Mouse (Mus musculus) heart, embryonic 14.5 days (tissue): ENCODE measurements at regions not wholly inside any gene's neighbourhood (a gene's known extent, or its start where the extent isn't known, plus 50 kb on each side); places are given as distances from the start of the nearest gene placed in this dataset.

Experiments
- ATAC-seq: fragments of 200-750 bp; cut with Nextera tagmentation; 2 replicates; pipeline ENCODE4 v1.8.0; 2017; ENCODE audit warnings: low read depth, moderate TSS enrichment; ENCODE audit not compliant: insufficient number of reproducible peaks, insufficient read depth, low FRiP score
- H3K27ac ChIP-seq, 2 experiments: fragments of 200-500 bp in 1 of 2; fragments of 300-500 bp in 1 of 2; sonication (generic) in 1 of 2; replicated peaks in 1 of 2; 2 replicates each; pipeline ENCODE4 v1.5.1; 2012 to 2014; ENCODE audit warnings: low read depth in 2 of 2, low read length in 2 of 2, control low read depth in 1 of 2, mild to moderate bottlenecking in 1 of 2, mixed read lengths in 1 of 2; ENCODE audit not compliant: control insufficient read depth in 1 of 2, insufficient read depth in 1 of 2
- H3K27me3 ChIP-seq: fragments of 300-500 bp; sonication (generic); 2 replicates; pipeline ENCODE4 v1.6.1; 2014; ENCODE audit warnings: mild to moderate bottlenecking, low read length, control low read depth; ENCODE audit not compliant: control insufficient read depth, insufficient read depth
- H3K36me3 ChIP-seq: fragments of 300-500 bp; sonication (generic); 2 replicates; pipeline ENCODE4 v1.6.1; 2014; ENCODE audit warnings: mild to moderate bottlenecking, control low read depth, low read length, mixed read lengths; ENCODE audit not compliant: control insufficient read depth, insufficient read depth
- H3K4me1 ChIP-seq, 2 experiments: fragments of 200-500 bp in 1 of 2; fragments of 300-500 bp in 1 of 2; sonication (generic) in 1 of 2; 2 replicates each; pipeline ENCODE4 v1.6.1; 2012 to 2014; ENCODE audit warnings: low read length in 2 of 2, control low read depth in 1 of 2, mixed read lengths in 1 of 2; ENCODE audit not compliant: control insufficient read depth in 2 of 2, insufficient read depth in 2 of 2
- H3K4me2 ChIP-seq: fragments of 300-500 bp; sonication (generic); 2 replicates; pipeline ENCODE4 v1.6.1; 2014; ENCODE audit warnings: mild to moderate bottlenecking, low read length
- H3K4me3 ChIP-seq, 2 experiments: fragments of 200-500 bp in 1 of 2; fragments of 300-500 bp in 1 of 2; sonication (generic) in 1 of 2; 2 replicates each; pipeline ENCODE4 v1.5.1; 2012 to 2014; ENCODE audit warnings: low read length in 2 of 2, mild to moderate bottlenecking in 2 of 2, control low read depth in 1 of 2, low read depth in 1 of 2, moderate library complexity in 1 of 2; ENCODE audit not compliant: control insufficient read depth in 1 of 2, insufficient read depth in 1 of 2
- H3K9ac ChIP-seq: fragments of 300-500 bp; sonication (generic); 2 replicates; pipeline ENCODE4 v1.6.1; 2014; ENCODE audit warnings: mild to moderate bottlenecking, low read length
- H3K9me3 ChIP-seq: fragments of 300-500 bp; sonication (generic); 2 replicates; pipeline ENCODE4 v1.6.1; 2016; ENCODE audit warnings: low read length, control low read depth; ENCODE audit not compliant: control insufficient read depth
- WGBS: fragments of 180-500 bp; shearing (Covaris S2); extraction: QIAGEN DNeasy Blood & Tissue Kit; methylation state at CpG from one replicate; pipeline ENCODE4 v1.1.7; 2014; 5-methylcytosine and 5-hydroxymethylcytosine counted together

DNA sequence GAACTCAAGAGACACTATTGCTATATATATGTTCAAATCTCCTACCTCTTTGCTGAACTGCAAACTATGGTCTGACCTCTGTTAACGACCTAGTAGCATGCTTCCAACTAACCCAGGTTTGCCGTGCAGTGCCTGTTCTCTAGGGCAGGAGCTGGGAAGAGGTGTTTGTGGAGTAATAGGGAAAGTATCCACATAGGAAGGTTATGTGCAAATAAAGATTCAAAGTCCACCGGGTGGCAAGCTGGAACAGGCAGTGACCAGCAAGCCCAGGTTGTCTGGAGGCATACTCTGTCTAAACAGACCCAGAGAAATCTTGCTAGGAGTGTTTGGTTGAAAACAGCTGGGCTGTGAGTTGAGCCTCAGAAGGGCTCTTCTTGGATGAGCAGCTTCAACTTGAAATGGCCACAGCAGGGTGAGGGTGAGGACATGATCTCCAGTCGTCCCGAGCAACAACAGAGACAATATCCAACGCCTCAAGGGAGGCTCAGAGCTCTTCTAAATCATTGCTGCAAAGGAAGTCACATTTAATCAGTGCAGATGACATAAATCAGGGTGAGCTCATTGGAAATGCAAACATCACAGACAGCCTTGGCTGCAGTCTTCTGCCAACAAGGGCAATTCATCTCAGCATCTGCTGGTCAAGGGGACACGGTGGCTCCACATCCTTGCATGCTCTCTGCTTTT lies 846.7 kb downstream of the Synb start:
- H3K4me2 ChIP-seq: no peak overlapping the region
- no peaks in the 10 kb centered on the region for H3K4me1 ChIP-seq
- no peaks in the 10 kb centered on the region for H3K9me3 ChIP-seq
- H3K36me3 ChIP-seq: no peaks in the 10 kb centered on the region
- no peak overlapping the region for H3K9ac ChIP-seq
- 68% methylated on average over 7 of the region's 7 CpGs for WGBS
- H3K27me3 ChIP-seq: no peaks in the 10 kb centered on the region
- H3K4me3 ChIP-seq: no peak overlapping the region
- ATAC-seq: no peak
- H3K27ac ChIP-seq: no peak overlapping the region

DNA sequence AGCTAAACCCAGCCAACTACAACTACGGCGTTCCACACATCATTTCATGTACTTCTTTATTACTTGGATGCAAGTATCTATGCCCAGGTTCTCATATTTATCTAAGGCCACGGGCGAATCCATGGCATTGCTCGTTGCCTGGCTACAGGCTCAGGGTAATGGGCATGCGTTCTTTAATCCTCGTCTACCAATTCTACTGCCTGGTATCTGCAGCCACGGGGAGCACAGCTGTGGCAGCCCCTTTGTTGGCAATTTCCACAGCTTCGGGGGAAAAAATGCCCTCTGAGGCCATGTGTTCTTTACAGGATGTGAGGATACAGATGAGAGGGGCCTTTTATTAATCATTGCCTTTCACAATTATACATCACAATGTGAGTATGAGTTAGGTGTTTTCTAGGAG lies 860.8 kb downstream of the Synb start:
- Histone ChIP-seq H3K4me3 (no peak overlapping the region), H3K36me3 (no peaks in the 10 kb centered on the region), H3K27me3 (no peaks in the 10 kb centered on the region), H3K9ac (no peak overlapping the region), H3K4me2 (no peak overlapping the region), H3K4me1 (no peaks in the 10 kb centered on the region), H3K9me3 (no peaks in the 10 kb centered on the region), H3K27ac (no peak overlapping the region)
- no peak for ATAC-seq
- WGBS: 92% methylated on average over 9 of the region's 9 CpGs

DNA sequence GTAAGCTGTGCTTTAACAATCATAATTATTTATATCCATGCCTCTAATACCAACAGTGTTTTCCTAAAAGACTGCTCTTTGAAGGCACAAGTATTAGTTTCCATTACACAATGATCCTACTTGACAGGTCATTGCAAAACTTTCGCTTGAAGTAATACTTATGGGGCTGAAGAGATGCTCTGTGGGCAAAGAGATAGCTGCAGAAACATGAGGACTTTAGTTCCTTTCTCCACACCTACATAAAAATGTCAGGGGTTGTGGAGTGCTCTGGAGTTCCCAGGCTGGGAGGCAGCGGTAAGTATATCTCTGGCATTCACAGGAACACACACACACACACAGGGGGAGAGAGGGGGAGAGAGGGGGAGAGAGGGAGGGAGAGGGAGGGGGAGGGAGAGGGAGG lies 862.0 kb downstream of the Synb start:
- no peaks in the 10 kb centered on the region for H3K27me3 ChIP-seq
- 40% methylated on average over 2 of the region's 2 CpGs for WGBS
- H3K27ac ChIP-seq: no peak overlapping the region
- no peak overlapping the region for H3K4me2 ChIP-seq
- no peak overlapping the region for H3K4me3 ChIP-seq
- no peaks in the 10 kb centered on the region for H3K9me3 ChIP-seq
- H3K9ac ChIP-seq: no peak overlapping the region
- ATAC-seq: no peak
- no peaks in the 10 kb centered on the region for H3K4me1 ChIP-seq
- no peaks in the 10 kb centered on the region for H3K36me3 ChIP-seq

DNA sequence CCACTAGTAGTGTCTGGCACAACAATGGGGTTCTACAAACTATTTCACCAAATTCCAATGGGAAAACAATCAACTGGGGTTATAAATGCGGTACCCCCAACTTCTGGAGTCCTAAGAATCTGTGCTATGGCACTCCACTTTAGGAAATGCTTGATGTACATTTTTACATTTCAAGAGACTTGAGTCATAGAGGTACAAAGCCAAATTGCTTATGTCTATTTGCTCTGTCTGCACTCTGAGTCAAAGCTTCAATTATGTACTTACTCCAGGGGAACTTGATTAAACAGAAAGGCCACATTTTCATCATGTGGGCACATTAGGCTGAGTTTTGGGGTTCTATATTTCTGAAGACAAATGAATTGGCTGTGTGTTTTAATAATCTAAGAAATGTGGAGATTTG lies 866.9 kb downstream of the Synb start:
- Histone ChIP-seq H3K4me3 (no peak overlapping the region), H3K4me2 (no peak overlapping the region), H3K4me1 (no peaks in the 10 kb centered on the region), H3K9ac (no peak overlapping the region), H3K9me3 (no peaks in the 10 kb centered on the region), H3K27me3 (no peaks in the 10 kb centered on the region), H3K27ac (no peak overlapping the region), H3K36me3 (no peaks in the 10 kb centered on the region)
- ATAC-seq: no peak
- WGBS: 77% methylated on average over 1 of the region's 1 CpGs

DNA sequence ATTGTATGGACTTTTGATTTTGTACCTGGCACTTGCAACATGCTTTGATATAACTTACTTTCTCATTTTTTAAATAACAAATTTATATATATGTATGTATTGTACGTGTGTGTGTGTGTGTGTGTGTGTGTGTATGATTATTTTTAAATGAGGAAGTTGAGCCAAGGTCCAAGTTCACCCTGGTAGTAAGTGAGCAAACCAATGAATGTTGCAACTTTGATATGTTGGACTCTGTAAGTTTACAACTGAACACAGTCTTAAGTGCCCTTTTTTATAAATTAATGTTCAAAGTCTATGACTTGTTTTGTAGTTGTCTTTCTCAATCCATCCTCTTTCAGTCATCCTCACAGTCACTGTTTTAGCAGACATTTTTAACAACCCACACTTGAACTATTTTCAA lies 901.7 kb downstream of the Synb start:
- Histone ChIP-seq H3K4me1 (no peaks in the 10 kb centered on the region), H3K27ac (no peak overlapping the region), H3K9me3 (no peaks in the 10 kb centered on the region), H3K4me3 (no peak overlapping the region), H3K27me3 (no peaks in the 10 kb centered on the region), H3K36me3 (no peaks in the 10 kb centered on the region), H3K4me2 (no peak overlapping the region), H3K9ac (no peak overlapping the region)
- no peak for ATAC-seq
- WGBS: 89% methylated on average over 1 of the region's 1 CpGs

DNA sequence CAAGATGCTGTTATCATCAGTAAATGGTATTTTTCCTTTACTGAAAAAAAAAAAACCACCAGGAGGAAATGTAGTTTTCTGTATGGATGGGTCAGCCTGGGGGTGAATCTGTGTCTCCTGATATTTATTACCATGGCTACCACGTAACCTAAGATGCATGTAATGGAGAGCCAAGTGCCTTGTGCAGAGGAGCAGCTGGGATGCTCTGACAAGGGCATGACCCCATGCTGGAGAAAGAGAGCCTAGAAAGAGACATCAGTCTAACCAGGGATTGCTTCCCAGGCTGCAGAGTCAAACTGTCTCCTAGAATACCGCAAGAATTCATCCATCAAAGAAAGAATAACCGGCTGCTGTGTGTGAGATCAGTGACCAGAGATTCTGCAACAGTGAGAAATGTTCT lies 902.2 kb downstream of the Synb start:
- Histone ChIP-seq H3K27ac (no peak overlapping the region), H3K4me2 (no peak overlapping the region), H3K36me3 (no peaks in the 10 kb centered on the region), H3K9me3 (no peaks in the 10 kb centered on the region), H3K4me3 (no peak overlapping the region), H3K27me3 (no peaks in the 10 kb centered on the region), H3K9ac (no peak overlapping the region), H3K4me1 (no peaks in the 10 kb centered on the region)
- WGBS: 73% methylated on average over 3 of the region's 3 CpGs
- no peak for ATAC-seq

DNA sequence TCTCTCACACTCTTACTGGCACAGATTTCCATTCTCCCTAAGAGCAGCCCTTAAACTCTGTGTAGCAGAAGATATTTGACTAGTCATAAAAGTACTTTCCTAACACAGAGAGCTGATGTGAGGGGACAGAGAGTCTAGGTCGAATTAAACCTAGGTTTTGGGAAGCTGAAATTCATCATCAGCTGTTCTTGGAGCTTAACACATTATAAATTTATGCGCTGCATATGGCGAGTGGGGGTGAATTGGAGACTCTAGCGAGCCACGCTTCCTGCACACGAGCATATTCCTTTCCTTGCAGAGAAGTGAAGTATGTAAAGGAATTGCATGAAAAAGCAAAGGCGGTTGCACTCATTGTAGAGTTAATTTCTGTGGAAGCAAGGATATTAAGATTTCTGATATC lies 912.4 kb downstream of the Synb start:
- Histone ChIP-seq H3K4me3 (no peak overlapping the region), H3K36me3 (no peaks in the 10 kb centered on the region), H3K9me3 (no peaks in the 10 kb centered on the region), H3K27ac (no peak overlapping the region), H3K4me2 (no peak overlapping the region), H3K27me3 (no peaks in the 10 kb centered on the region), H3K9ac (no peak overlapping the region), H3K4me1 (peaks cover 0 to 3% of the 10 kb centered on the region in 2 experiments; a peak in 1 of 4 replicates)
- WGBS: 87% methylated on average over 7 of the region's 7 CpGs
- no peak for ATAC-seq

DNA sequence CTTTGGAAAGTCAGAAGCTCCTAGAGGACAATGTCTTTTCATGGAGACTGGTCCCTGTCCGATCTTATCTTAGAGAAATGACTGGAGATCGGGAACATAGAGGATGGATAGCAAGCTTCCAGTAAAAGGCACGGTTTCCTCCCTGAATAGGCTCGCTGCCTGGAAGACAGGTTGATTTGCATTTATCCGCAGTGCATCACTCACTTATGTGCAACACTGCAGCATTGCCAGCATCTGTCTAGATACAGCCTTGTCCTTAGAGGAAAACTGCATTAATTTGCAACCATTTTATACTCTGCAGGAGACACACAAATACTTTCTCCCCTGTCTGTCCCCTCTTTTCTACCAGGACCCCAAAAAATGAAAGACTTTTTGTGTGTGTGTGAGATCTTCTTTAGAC lies 926.4 kb downstream of the Synb start:
- Histone ChIP-seq H3K27me3 (no peaks in the 10 kb centered on the region), H3K9ac (no peak overlapping the region), H3K27ac (no peak overlapping the region), H3K4me2 (no peak overlapping the region), H3K4me3 (no peak overlapping the region), H3K4me1 (no peaks in the 10 kb centered on the region), H3K36me3 (no peaks in the 10 kb centered on the region), H3K9me3 (no peaks in the 10 kb centered on the region)
- ATAC-seq: no peak
- WGBS: 69% methylated on average over 5 of the region's 5 CpGs
